Mouse (Mus musculus) heart, embryonic 15.5 days (tissue): ENCODE measurements around the gene Gjb4. TPM values are rescaled to one million over a fixed set of nuclear protein-coding genes. Genes with fewer than 3 reads are reported as not detected.

Experiments
- ATAC-seq: fragments of 200-750 bp; cut with Nextera tagmentation; replicated peaks from 2 replicates; pipeline ENCODE4 v1.8.0; 2017; ENCODE audit warnings: low read depth, moderate TSS enrichment; ENCODE audit not compliant: insufficient number of reproducible peaks, insufficient read depth, low FRiP score
- H3K27ac ChIP-seq: fragments of 300-500 bp; sonication (generic); 2 replicates; pipeline ENCODE4 v1.5.1; 2015; ENCODE audit warnings: mild to moderate bottlenecking, inconsistent platforms
- H3K27me3 ChIP-seq: fragments of 300-500 bp; sonication (generic); 2 replicates; pipeline ENCODE4 v1.6.1; 2015; ENCODE audit warnings: inconsistent platforms
- H3K36me3 ChIP-seq: fragments of 300-500 bp; sonication (generic); 2 replicates; pipeline ENCODE4 v1.6.1; 2015; ENCODE audit warnings: mild to moderate bottlenecking, inconsistent platforms
- H3K4me1 ChIP-seq: fragments of 300-500 bp; sonication (generic); replicated peaks from 2 replicates; pipeline ENCODE4 v1.6.1; 2015; ENCODE audit warnings: inconsistent platforms
- H3K4me2 ChIP-seq: fragments of 300-500 bp; sonication (generic); 2 replicates; pipeline ENCODE4 v1.6.1; 2015; ENCODE audit warnings: inconsistent platforms, mild to moderate bottlenecking, moderate library complexity
- H3K4me3 ChIP-seq: fragments of 300-500 bp; sonication (generic); 2 replicates; pipeline ENCODE4 v1.5.1; 2015; ENCODE audit warnings: mild to moderate bottlenecking, inconsistent platforms
- H3K9ac ChIP-seq: fragments of 300-500 bp; sonication (generic); 2 replicates; pipeline ENCODE4 v1.6.1; 2015; ENCODE audit warnings: mild to moderate bottlenecking, inconsistent platforms
- H3K9me3 ChIP-seq: fragments of 300-500 bp; sonication (generic); replicated peaks from 2 replicates; pipeline ENCODE4 v1.6.1; 2016; ENCODE audit warnings: inconsistent platforms
- WGBS: fragments of 180-500 bp; shearing (Covaris S2); methylation state at CpG from one replicate; pipeline ENCODE4 v1.1.7; 2015; ENCODE audit warnings: mixed read lengths; 5-methylcytosine and 5-hydroxymethylcytosine counted together
- polyA plus RNA-seq: library from polyadenylated mRNA; unstranded; fragments of >200 nt; fragmentation: Nextera tagmentation; extraction: Ambion mirVana; gene quantifications from 2 replicates; pipeline ENCODE4 v1.2.1, GENCODE M21; 2015

Gene Gjb4
- polyA plus RNA-seq, 1 experiment from 2014 or later: not detected

- H3K36me3 ChIP-seq: no peaks in the 10 kb centered on the region
- no peaks in the 10 kb centered on the region for H3K9me3 ChIP-seq
- H3K27me3 ChIP-seq: no peaks in the 10 kb centered on the region
- no peak overlapping the region for H3K4me3 ChIP-seq
- no peak overlapping the region for H3K4me2 ChIP-seq
- 60% methylated on average over 3 of the region's 3 CpGs for WGBS
- H3K9ac ChIP-seq: no peak overlapping the region
- ATAC-seq: no peak
- 0 out of 2 replicates have a peak, but pooled peaks cover 4% of the 10 kb centered on the region for H3K4me1 ChIP-seq
- no peak overlapping the region for H3K27ac ChIP-seq
Measured at GRCm38 (mm10) chr4:127303796-127304195, 50.1 kb downstream of the Gjb4 start.

Other genes starting within 250 kb of the Gjb4 start
- 11.8 and 15.7 TPM in 2 replicates for gene Tmem35b, start 230.4 kb downstream of the Gjb4 start, polyA plus RNA-seq
- gene Dlgap3, start 184.9 kb downstream of the Gjb4 start, polyA plus RNA-seq: 0.40 and 0.84 TPM in 2 replicates
- gene Smim12, start 110.3 kb downstream of the Gjb4 start, polyA plus RNA-seq: 52.0 and 60.7 TPM in 2 replicates
- 30.8 and 38.1 TPM in 2 replicates for gene Gja4, start 40.0 kb downstream of the Gjb4 start, polyA plus RNA-seq
- gene Gjb3, start 23.2 kb downstream of the Gjb4 start, polyA plus RNA-seq: 0.08 and 0.42 TPM in 2 replicates
- 0.34 and 0.39 TPM in 2 replicates for gene Gjb5, start 4.1 kb upstream of the Gjb4 start, polyA plus RNA-seq